Mouse (Mus musculus) spleen, postnatal 36 days (tissue): ENCODE measurements at regions not wholly inside any gene's neighbourhood (a gene's known extent, or its start where the extent isn't known, plus 50 kb on each side); places are given as distances from the start of the nearest gene placed in this dataset.

Source experiments
- DNase-seq, 2 experiments: peaks; one replicate each; pipeline ENCODE4 v3.0.0; 2022; ENCODE audit warnings: low spot score in 2 of 2, mixed read lengths in 1 of 2

DNA sequence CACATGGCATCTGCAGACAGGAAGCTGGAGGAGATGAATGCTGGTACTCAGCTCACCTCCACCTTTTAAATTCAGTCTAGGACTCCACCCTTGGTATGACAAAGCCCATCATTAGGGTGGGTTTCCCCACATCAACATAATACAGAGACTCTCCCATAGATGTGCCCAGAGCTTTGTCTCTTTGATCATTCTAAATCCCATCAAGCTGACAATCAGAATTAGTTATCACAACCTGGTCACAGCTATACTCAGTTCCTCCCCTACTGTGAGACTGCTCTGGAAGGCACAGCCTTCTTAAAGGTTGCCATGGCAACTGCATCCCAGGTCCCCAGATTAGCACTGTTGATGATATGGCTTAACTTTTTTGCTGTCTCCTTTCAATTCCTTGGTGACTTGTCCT, 184.3 kb upstream of the Tbx3 start:
- no peak for DNase-seq

DNA sequence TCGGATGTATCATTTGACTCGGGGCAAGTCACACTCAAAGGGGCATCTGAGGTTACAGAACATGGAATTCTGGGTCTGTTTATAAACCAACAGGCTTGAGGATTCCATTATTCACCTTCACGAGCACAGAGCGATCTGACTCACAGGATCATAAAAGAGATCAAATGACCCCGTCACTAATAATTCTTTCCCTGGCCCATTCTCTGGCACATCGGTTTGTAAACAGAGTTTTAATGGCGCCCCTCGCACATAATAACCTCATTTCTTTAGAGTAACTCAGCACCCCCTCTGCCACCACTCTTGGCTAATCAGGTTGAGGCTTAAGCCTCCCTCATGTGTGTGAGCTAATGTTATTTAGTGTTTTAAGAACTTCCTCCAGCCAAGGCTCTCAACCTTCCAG, 183.3 kb upstream of the Tbx3 start:
- DNase-seq, result no peak

DNA sequence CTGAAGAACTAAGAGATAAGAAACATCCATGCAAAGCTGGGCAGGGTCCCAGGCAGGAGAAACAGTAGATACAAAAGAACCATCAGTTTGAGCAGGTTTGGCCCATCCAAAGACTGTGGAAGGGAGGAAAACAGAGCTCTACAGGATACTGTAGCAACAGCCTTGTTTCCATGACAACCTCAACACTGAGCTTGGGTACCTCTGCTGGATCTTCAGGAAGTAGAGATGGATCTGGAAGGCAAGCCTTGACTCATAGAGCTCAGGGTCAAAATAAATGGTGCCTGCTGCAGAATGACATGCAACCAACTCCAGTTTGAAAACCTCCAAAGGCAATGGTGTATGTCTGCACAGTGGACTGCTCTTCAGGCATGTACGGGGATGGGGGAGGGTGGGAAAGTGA, 173.0 kb upstream of the Tbx3 start:
- DNase-seq, result no peak

DNA sequence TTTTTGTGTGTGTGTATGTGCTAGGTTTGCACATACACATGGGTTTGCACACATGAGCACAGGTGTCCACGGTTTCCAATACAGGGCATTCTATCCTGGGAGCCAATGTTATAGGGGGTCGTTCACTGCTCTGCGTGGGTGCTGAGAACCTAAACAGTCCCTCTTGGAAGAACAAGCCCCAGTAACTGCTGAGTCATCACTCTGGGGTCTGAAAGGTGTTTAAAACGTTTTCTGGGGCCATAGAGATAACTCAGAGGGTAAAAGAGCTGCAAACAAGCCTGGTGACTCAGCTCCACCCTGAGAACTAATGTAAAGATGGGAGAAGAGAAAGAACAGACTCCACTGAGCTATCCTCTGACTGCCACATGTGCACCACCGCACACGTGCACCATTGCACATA, 172.0 kb upstream of the Tbx3 start:
- DNase-seq, result no peak

DNA sequence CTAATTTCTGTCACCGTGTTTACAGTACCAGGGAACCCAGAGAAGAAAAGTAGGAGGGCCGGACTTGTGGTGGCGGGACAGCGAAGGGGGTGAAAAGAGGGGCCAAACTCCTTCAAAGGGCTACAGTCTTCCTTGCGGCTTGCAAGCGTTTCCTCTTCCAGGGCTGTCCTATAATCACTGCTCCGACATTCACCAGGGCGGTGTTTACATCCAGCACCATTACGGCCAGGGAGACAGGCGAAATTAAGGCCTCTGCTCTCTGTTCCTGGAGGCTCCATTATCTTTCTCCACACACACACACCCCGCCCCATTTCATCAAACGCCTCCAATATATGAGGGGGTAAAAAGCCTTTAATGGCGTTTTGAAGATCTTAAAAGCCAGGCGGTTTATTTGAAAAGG, 162.8 kb upstream of the Tbx3 start:
- DNase-seq, result no peak

DNA sequence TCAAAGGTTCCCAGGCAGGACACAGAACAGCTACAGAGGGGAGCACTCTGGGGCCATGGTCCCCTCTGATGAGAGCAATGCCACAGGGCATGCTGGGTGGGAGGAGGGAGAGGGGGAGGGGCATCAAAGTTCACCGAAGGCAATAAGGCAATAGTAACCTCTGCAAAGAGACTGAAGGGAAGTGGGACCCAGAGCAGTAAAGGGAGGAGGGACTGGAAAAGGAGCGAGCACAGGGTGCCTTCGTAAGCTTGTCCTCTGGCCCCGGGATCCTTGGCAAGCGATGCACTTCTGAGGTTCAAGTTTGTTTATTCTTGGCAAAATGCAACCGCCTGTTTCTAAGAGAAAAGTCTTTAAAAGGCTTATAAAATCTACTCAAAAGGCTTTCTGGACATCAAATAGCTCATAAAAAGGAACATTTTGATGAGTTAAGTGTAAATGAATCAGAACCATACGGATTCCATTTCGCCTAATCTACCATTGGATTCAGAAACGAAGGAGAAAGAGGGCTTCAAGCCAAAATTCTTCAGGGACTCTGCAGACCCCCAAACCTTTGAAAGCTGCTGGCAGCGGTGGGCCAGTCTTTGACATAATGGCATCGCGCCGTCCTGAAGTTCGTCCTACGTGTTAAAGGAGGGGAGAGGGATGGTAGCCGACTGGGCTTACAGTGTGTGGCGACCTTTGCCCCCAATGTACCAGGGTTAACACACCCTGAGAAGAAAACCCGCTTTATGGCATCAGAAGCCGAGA, 151.8 kb upstream of the Tbx3 start:
- no peak for DNase-seq

DNA sequence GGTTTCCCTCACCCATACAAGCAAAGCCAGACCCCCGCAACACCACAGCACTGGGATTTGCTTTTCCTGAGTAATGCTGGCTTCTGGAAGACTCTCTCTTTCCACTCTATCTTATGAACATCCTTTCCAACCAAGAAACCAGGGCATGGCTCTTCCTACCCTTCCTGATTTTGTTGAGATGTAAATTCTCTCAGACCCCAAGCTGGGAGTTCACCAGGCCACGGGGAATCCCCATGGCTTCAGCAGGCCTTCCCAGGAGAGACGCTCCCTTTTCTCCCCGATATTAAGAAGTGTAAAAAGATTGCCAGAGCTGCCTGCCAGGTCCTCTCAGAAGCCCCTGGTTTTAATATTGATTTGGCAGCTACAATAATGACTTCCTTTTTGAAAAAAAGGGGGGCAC, 146.3 kb upstream of the Tbx3 start:
- no peak for DNase-seq

DNA sequence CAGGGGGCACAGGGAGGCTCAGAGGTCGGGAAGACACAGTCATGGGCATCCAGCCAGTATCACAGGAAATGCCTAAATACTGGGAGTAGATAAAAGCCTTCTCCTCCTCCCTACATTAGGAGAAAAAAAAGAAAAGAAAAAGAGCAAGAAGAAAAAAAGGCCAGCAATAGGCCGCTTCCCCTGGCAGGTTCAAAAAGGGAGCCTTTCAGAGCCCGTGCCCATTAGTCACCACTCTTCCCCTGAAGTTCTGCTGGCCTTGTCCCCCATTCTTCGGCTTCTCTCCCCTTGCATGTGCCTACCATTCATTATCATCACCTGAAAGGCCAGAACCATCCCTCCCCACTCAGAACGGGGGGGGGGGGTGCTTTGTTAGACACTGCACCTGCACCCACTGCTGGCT, 144.5 kb upstream of the Tbx3 start:
- DNase-seq, result no peak

DNA sequence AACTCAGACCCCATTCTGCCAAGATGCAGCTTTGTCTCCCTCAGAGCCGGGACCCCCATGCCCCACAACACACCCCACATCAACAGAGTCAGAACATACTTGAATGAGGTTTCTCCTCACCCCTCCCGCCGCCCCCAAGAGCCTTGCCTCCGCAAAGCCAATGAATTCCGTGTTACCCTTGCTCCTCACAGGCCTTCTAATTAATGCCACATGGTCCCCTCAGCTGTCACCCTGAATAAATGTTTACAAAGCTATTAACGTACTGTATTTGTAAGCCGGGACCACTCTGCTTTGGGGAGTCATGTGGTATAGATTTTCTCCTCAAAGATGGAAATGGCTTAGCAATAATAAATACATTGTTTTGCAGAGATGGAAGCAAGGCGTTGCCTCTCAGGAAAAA, 140.5 kb upstream of the Tbx3 start:
- DNase-seq, result no peak

DNA sequence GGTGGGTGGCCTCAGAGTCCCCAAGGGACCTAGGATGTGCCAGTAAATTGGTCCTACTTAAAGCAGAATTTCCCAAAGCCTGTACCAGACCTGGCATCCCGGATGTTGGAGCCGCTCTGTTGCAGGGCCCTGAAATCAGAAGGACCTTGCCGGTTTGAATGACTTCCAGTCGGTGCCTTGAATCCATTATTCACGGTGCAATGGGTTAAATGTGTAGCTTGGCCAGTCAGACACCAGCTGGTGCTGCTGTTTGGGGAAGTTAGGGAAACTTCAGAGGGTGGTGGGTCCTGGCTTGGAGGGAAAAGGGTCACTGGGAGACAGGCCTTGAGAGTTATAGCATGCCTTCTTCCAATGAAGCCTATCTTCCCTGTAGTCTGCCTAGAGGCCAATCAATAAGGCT, 135.5 kb upstream of the Tbx3 start:
- no peak for DNase-seq

DNA sequence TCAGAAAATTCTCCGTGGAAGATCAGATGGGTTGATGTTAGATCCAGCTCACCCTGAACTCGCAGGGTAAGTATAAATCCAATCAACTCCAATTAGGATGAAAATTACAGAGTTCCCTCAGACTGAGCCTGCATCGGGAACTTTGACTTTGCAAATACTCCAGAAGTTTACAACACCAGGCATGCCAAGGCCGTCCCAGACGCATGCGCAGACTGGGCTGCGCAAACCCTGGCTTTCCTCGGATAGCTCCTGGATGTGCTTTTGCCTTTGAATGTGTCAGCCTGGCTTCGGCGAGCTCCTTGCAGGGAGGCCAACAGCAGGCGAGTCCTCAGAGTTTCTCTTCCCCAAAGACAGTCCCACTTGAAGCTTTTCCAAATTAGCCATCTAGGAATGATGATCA, 127.6 kb upstream of the Tbx3 start:
- no peak for DNase-seq

DNA sequence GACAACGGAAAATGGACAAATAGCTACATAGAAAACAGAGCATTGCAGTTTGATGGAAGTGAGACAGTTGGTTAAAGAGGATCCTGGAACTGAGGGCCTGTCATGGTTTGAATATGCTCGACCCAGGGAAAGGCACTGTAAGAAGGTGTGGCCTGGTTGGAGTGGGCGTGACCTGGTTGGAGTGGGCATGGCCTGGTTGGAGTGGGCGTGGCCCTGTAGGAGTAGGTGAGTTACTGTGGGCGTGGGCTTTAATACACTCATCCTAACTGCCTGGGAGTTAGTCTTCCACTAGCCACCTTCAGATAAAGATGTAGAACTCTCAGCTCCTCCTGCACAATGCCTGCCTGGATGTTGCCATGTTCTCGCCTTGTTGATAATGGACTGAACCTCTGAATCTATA, 126.8 kb upstream of the Tbx3 start:
- no peak for DNase-seq

DNA sequence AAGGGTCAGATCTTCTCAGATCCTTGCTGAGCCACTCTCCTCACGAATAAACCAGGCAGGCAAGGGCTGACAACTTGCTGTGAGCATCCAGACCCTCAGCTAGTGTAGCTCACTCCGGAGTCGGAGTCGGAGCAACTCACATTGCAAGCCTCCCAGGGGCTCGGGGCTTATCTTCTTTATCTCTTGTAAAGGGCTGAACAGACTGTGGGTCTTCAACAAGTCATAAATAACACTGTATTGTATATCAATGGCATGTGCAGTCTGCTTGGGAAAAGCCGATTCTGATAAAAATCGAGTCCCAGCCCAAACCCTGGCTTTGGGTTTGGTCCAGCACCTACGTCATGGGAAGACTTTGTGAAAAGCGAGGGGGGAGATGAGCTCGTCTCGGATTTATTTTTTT, 125.8 kb upstream of the Tbx3 start:
- no peak for DNase-seq

DNA sequence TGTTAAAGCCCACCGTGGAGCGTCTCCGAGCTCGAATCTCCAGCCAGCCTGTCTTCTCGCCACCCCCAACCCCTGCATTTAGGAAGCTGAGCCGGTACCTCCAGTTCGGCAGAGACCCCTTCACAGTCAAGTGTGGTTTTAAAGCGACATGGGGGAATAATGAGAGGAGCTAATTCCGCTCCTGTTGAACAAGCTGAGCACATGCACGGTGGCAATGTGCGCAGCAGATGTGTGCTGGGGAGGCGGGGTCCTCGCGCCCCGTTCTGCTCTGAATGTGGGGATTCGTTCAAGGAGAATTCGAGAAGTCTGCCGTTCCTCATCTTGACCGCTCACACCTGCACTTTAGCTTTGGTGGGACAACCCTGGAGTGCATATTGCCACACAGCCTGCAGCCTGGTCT, 123.4 kb upstream of the Tbx3 start:
- no peak for DNase-seq

DNA sequence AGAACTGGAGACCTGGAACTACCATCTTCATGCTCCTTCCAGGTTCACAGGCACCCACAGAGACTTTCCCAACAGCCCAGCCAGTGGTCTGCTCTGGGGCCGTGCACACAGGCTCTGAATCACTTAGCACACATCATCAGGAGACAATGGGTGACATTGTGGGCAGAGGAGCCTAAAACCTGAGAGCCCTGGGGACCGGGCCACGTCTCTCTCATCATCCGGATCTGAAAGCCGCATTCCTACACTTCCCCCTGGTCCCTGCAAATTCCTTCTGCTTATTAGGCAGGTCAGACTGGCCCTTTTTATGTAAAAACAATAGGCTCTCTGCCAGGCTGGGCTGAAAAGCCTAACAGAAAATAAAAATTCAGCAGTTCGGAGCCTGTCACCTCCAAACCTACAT, 119.6 kb upstream of the Tbx3 start:
- no peak for DNase-seq

DNA sequence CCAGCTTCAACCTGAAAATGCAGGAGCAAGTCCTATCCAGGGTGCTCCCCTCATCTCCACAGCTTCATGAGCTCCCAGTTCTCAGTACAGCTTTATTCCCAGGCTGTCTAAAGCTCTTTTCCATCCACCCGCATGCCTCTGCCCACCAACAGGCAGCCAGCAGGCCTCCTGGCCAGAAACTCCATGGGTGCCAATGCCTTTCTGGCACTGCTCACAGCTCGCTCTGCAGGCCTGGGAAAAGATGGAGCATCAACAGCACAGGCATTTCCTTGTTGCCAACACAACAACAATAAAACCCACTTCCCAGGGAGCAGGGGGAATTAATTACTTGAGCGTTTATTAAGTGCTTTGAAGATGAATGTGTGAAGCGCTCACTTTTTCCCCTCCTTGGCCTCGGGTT, 117.0 kb upstream of the Tbx3 start:
- DNase-seq, result no peak

DNA sequence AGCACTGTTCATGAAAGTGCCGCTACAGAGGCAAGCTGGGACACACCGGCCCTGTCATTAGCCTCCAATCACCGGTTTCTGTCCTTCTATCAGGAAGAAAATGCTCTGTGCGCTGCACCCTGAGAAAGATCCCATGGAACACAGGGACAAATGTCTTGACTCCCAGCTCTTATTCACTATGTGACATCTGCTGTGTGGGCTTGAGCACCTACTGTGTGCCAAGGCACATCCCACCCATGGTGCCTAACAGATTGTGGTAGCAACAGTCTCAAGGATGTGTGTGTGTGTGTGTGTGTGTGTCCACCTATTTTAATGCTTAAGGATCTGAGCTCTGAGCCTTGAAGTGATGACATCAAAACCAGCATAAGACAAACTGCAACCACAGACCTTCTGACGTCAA, 113.4 kb upstream of the Tbx3 start:
- no peak for DNase-seq

DNA sequence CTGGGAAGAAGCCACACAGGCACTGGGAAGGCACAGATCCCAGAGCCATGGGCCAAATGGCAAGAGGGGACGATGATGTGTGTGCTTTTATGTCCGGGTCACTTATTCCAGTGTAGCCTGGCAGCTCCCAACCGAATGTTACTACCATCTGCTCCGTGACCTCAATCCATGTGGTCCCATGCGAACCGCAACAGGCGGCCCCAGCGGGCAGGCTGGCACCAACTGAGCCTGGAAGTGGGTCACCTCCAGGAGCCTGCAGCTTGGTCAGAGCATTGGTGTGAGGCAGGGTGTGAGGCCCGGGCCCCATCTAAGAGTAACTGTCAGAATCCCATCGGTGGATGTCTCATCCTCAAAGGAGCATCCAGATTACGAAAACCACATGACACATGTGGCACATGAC, 110.8 kb upstream of the Tbx3 start:
- DNase-seq, result no peak

DNA sequence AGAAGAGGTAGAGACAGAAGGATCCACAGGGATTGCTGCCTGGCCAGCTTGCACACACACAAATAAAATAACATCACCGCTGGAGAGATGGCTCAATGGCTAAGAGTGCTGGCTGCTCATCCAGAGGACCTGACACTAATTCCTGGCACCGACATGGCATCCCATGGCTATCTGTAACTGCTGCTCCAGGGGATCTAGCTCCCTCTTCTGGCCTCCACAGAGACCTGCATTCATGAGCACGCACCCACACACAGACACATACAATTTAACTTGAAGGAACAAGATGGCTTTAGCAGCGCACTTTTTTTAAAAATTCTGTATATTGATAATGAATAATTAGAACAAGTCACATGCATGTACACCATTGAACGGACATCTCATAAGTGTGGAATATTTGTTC, 110.1 kb upstream of the Tbx3 start:
- no peak for DNase-seq

DNA sequence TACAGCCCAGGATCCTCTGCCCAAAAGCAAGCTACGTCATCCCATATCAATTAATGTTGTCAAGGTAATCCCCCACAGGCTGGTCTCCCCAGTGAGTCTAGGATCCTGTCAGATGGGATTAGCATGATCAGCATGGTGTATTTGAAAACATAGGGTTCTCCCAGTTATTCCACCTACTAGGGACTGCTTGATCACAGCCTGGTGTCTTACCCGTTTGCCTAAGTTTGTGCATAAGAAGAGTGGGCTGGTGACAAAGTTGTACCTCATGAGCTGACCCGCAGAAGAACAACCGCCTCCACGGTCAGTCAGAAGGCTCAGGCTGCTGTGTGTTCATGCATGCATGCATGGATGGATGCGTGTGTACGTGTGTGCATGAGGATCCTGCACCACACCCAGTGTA, 108.9 kb upstream of the Tbx3 start:
- no peak for DNase-seq

DNA sequence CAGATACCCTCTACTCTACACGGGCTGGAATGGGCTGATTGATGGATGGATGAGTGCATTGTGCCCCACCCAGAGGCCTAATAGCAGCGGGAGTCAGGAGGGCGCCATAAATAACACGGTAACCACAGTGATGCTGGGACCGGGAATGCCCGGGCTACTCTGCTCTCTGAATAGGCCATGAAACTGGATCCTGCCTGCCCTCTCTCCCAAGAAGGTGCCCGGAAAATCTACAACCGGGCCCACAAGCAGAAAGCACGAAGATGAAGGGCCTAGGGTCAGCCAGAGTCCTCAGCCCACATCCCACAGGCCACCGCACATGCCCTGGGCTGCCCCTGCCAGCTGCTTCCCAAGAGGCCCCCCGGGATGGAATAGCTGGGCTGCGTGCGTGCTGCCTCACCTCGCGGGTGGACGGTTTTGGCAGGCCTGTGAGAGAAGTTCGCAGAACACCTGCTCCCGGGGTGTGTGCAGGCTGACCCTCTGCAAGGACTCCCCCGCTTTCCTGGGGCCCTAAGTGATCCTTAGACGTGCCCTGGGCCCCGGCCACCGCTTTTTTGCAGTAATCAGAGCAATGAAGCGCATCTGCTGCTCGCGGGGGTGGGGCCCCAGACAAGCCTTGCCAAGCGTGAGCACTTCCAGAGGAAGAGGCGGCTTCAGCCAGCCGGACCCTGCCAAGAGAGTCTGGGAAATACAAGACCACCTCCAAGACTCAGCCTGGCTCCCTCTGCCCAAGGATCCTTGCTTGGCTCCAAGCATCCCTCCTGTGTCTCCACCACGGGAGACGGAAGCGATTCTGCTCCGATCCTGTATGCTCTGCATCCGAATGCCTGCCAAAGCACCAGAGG, 106.7 kb upstream of the Tbx3 start:
- no peak for DNase-seq

DNA sequence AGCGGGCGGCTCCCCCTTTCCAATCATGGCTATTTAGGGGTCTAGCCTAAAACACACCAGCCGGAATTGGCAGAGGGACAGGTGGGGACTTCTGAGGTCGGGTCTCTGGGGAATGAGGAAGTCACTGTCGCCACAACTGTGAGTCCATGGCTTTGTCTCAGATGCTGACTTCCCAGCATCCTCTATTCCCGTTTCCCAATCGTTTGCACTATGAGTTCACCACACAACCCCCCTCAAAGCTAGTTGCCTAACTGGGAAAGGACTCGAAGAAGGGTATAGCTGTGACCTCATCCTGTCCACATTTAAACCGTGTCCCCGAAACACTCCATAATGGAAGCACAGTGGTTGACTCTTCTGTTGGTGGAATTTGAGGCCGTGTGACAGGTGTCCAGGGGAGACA, 102.8 kb upstream of the Tbx3 start:
- DNase-seq, result no peak

DNA sequence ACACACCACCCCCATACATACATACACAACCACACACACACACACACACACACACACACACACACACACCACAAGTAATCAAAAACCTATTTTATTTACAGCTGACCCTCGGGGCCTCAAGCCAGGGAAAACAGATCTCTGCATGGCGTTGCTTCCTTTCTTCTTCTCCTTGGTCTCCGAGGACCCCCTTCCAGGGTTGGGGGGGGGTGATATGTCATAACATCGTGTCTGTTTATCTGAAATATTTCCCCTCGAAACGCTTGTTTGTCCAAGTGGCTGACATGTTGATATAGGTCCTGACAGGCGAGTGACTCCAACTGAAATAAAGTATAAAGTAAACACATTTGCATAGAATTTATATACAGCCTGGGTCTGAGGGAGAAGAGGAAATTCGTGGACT, 100.4 kb upstream of the Tbx3 start:
- DNase-seq, result no peak

DNA sequence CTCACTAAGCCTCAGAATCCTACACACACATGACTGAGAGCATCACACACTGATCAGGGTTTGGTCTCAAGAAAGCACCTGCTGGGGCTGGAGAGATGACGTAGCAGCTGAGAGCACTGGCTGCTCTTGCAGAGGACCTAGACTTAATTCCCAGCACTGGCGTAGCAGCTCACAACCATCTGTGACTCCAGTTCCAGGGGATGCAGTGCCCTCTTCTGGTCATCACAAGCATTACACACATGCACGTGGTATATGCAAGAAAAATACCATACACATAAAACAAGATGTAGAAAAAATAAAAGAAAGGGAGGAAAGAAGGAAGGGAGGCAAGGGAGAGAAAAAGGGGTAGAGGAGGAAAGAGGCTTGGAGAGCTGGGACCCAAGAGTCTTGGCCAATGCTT, 98.8 kb upstream of the Tbx3 start:
- no peak for DNase-seq
